Mouse (Mus musculus) myocyte (in vitro differentiated cells): ENCODE results near the gene Med13. TPM values are rescaled to one million over a fixed set of nuclear protein-coding genes. Genes with fewer than 3 reads are reported as not detected.

Experiments used
- H3K27me3 ChIP-seq: one replicate; pipeline ENCODE4 v1.6.1; 2011; ENCODE audit not compliant: control insufficient read depth, insufficient read depth, insufficient read length
- H3K36me3 ChIP-seq: one replicate; pipeline ENCODE4 v1.6.1; 2011; ENCODE audit not compliant: control insufficient read depth, insufficient read depth
- H3K4me2 ChIP-seq: one replicate; pipeline ENCODE4 v1.6.1; 2011; ENCODE audit warnings: low read depth, control low read depth
- H3K4me3 ChIP-seq: one replicate; pipeline ENCODE4 v1.5.1; 2011; ENCODE audit warnings: mild to moderate bottlenecking, control low read depth, moderate library complexity
- H3K79me2 ChIP-seq: one replicate; pipeline ENCODE4 v1.6.1; 2011; ENCODE audit not compliant: control insufficient read depth, insufficient read depth
- H3ac ChIP-seq: one replicate; pipeline ENCODE4 v1.6.1; 2011; ENCODE audit not compliant: control insufficient read depth, insufficient read length
- CEBPB ChIP-seq: IDR thresholded peaks from 2 replicates; pipeline ENCODE4 v1.6.1; 2011; ENCODE audit warnings: mild to moderate bottlenecking, moderate library complexity; ENCODE audit not compliant: poor library complexity, insufficient read depth, severe bottlenecking
- E2F4 ChIP-seq: IDR thresholded peaks from one replicate; pipeline ENCODE4 v1.6.1; 2011; ENCODE audit warnings: mild to moderate bottlenecking, control low read depth, moderate library complexity; ENCODE audit not compliant: insufficient read depth
- MAX ChIP-seq: IDR thresholded peaks from one replicate; pipeline ENCODE4 v1.6.1; 2011; ENCODE audit warnings: low read depth, mild to moderate bottlenecking, control low read depth
- MYOD1 ChIP-seq, 3 experiments: IDR thresholded peaks; one replicate each; pipeline ENCODE4 v1.6.1; 2011; ENCODE audit warnings: control low read depth in 2 of 3, low read depth in 2 of 3, mild to moderate bottlenecking in 2 of 3, moderate library complexity in 1 of 3; ENCODE audit not compliant: insufficient read length in 2 of 3, control insufficient read depth in 1 of 3
- MYOG ChIP-seq, 3 experiments: IDR thresholded peaks; one replicate each; pipeline ENCODE4 v1.6.1; 2011; ENCODE audit warnings: control low read depth in 2 of 3, low read depth in 2 of 3, mild to moderate bottlenecking in 2 of 3; ENCODE audit not compliant: insufficient read length in 2 of 3, control insufficient read depth in 1 of 3, insufficient read depth in 1 of 3
- POLR2A ChIP-seq: IDR thresholded peaks from one replicate; pipeline ENCODE4 v1.6.1; 2011; ENCODE audit warnings: low read depth, mild to moderate bottlenecking, control low read depth, moderate library complexity; ENCODE audit not compliant: insufficient read length
- POLR2AphosphoS2 ChIP-seq: IDR thresholded peaks from one replicate; pipeline ENCODE4 v1.6.1; 2011; ENCODE audit warnings: low read depth, control low read depth; ENCODE audit not compliant: insufficient read length
- REST ChIP-seq: IDR thresholded peaks from one replicate; pipeline ENCODE4 v1.6.1; 2011; ENCODE audit warnings: mild to moderate bottlenecking, control low read depth, moderate library complexity; ENCODE audit not compliant: insufficient read depth, insufficient read length
- SRF ChIP-seq: IDR thresholded peaks from one replicate; pipeline ENCODE4 v1.6.1; 2011; ENCODE audit warnings: low read depth; ENCODE audit not compliant: control insufficient read depth, insufficient read length
- TCF12 ChIP-seq: IDR thresholded peaks from one replicate; pipeline ENCODE4 v1.6.1; 2011; ENCODE audit warnings: mild to moderate bottlenecking, control low read depth; ENCODE audit not compliant: poor library complexity, insufficient read depth, severe bottlenecking
- TCF3 ChIP-seq: IDR thresholded peaks from one replicate; pipeline ENCODE4 v1.6.1; 2011; ENCODE audit warnings: low read depth, control low read depth; ENCODE audit not compliant: insufficient read length
- USF1 ChIP-seq: IDR thresholded peaks from one replicate; pipeline ENCODE4 v1.6.1; 2011; ENCODE audit warnings: low read depth, mild to moderate bottlenecking, control low read depth, moderate library complexity
- polyA plus RNA-seq: library from polyadenylated mRNA; unstranded; fragments of >200 nt; fragmentation: generic; extraction: Trizol; gene quantifications from one replicate; pipeline ENCODE4 v1.2.1, GENCODE M21; 2012; ENCODE audit warnings: missing spikeins

The Med13 gene
- polyA plus RNA-seq, 1 experiment, result 6.2 TPM

DNA sequence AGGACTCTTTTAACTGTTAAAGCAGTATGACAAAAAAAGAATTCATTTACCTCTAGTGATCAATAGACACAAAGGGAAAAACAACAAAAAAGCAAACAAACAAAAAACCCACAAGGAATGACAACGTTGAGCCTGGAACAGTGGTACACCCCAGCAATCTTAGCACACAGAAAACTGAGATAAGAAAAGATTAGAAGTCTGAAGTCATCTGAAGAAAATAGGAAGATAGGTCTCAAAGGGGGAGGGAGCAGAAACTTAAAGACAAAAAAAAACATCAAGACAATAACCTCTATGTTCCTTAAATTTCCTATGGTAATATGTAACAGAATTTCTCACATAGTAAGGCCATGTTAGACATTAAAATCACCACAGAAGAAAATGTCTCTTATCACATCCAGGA is 104.1 kb downstream of the Med13 start:
- Histone ChIP-seq H3K4me2 (no peak overlapping the region), H3K27me3 (no peaks in the 10 kb centered on the region), H3K36me3 (peaks cover 20% of the 10 kb centered on the region), H3K4me3 (no peak overlapping the region), H3K79me2 (peaks cover 9% of the 10 kb centered on the region), H3ac (no peak overlapping the region)
- no peak for TF ChIP-seq MYOG (IDR thresholded peaks at IDR 0.05; ENCODE audit: control insufficient read depth in 1 of 3, insufficient read depth in 1 of 3, insufficient read length in 2 of 3, low read depth in 2 of 3)
- TF ChIP-seq TCF3, result no peak
- no peak for TF ChIP-seq MAX
- no peak for TF ChIP-seq MYOD1 (IDR thresholded peaks at IDR 0.05; ENCODE audit: control insufficient read depth in 1 of 3, insufficient read length in 2 of 3, low read depth in 2 of 3)
- no peak for TF ChIP-seq POLR2A
- no peak for TF ChIP-seq USF1
- TF ChIP-seq TCF12, result no peak
- no peak for TF ChIP-seq CEBPB
- TF ChIP-seq E2F4, result no peak
- TF ChIP-seq SRF, result no peak
- TF ChIP-seq REST, result no peak
- TF ChIP-seq POLR2AphosphoS2, result no peak

- peaks cover 51% of the 10 kb centered on the region for H3K36me3 ChIP-seq
- H3K79me2 ChIP-seq, result no peaks in the 10 kb centered on the region
- no peak overlapping the region for H3ac ChIP-seq
- TF ChIP-seq MYOD1 (IDR thresholded peaks at IDR 0.05; ENCODE audit: control insufficient read depth in 1 of 3, insufficient read length in 2 of 3, low read depth in 2 of 3), result no peak
- TF ChIP-seq MYOG (IDR thresholded peaks at IDR 0.05; ENCODE audit: control insufficient read depth in 1 of 3, insufficient read depth in 1 of 3, insufficient read length in 2 of 3, low read depth in 2 of 3), result no peak
- TF ChIP-seq CEBPB, result no peak
- no peak for TF ChIP-seq POLR2A
- H3K4me2 ChIP-seq, result no peak overlapping the region
- no peak overlapping the region for H3K4me3 ChIP-seq
- H3K27me3 ChIP-seq, result no peaks in the 10 kb centered on the region
These were observed 125.0 kb downstream of the Med13 start for GRCm38 (mm10) chr11:86232446-86232845.

DNA sequence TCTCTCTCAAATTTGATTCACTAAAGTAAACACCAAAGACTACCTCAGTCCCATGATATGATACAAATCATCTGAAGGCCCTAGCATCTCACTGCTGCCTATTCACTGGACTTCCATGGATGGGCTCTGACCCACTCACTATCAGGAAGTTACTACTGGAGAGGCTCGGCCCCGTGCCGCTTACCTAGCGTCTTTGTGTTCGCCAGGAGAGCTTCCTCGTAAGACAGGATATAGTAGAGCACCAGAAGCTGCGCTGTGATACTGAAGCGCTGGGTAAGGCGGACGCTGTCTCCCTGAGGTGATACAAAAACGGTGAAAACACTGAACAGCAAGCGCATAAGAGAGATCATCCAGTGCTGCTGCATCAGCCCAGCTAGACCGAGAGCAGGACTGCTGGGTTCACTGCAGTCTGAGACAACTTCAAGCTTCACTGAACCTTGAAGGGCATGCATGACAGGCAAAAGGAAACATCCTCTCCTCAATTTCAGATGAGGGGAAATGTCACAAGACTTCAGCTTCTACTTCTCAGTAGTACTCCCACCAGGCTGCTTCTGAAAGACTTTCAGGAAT is 125.5 kb downstream of the Med13 start:
- H3K79me2 ChIP-seq, result no peaks in the 10 kb centered on the region
- H3K4me3 ChIP-seq, result no peak overlapping the region
- no peak overlapping the region for H3K4me2 ChIP-seq
- no peak for TF ChIP-seq POLR2A
- TF ChIP-seq MYOG (IDR thresholded peaks at IDR 0.05; ENCODE audit: control insufficient read depth in 1 of 3, insufficient read depth in 1 of 3, insufficient read length in 2 of 3, low read depth in 2 of 3), result no peak
- TF ChIP-seq SRF, result no peak
- no peak for TF ChIP-seq USF1
- TF ChIP-seq POLR2AphosphoS2, result no peak
- no peak for TF ChIP-seq E2F4
- TF ChIP-seq REST, result no peak
- no peak for TF ChIP-seq MYOD1 (IDR thresholded peaks at IDR 0.05; ENCODE audit: control insufficient read depth in 1 of 3, insufficient read length in 2 of 3, low read depth in 2 of 3)
- no peak for TF ChIP-seq MAX
- no peak for TF ChIP-seq CEBPB
- TF ChIP-seq TCF3, result no peak
- no peak for TF ChIP-seq TCF12
- peaks cover 51% of the 10 kb centered on the region for H3K36me3 ChIP-seq
- no peaks in the 10 kb centered on the region for H3K27me3 ChIP-seq
- H3ac ChIP-seq, result no peak overlapping the region

DNA sequence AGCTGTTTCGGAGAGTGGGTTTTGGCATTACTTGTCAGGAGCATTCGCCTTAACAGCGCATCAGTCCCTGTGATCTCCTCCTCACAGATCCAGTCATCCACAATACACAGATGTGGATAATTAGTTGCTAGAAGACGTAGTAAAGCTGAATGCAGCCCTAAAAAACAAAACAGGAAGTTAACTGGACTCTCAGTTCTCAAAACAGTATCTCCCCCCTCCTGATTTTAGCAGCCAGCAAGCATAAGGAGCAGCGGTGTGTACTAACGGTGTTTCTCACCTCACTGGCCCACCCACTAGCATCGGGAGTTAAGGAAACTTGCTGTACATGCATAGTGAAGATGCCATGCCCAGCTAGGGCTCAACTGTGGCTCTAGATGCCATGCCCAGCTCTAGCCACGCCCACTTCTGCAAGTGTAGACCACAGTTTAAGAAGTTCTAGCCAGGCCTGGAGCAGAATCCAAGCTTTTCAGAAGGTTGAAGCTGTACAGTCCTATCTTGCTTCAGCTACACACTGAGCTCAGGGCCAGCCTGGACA is 130.7 kb downstream of the Med13 start:
- H3K4me2 ChIP-seq, result no peak overlapping the region
- H3ac ChIP-seq, result no peak overlapping the region
- no peak for TF ChIP-seq MYOG (IDR thresholded peaks at IDR 0.05; ENCODE audit: control insufficient read depth in 1 of 3, insufficient read depth in 1 of 3, insufficient read length in 2 of 3, low read depth in 2 of 3)
- no peak for TF ChIP-seq POLR2AphosphoS2
- no peak for TF ChIP-seq CEBPB
- no peak for TF ChIP-seq E2F4
- no peak for TF ChIP-seq REST
- TF ChIP-seq MYOD1 (IDR thresholded peaks at IDR 0.05; ENCODE audit: control insufficient read depth in 1 of 3, insufficient read length in 2 of 3, low read depth in 2 of 3), result no peak
- no peak for TF ChIP-seq TCF3
- no peak for TF ChIP-seq TCF12
- TF ChIP-seq USF1, result no peak
- no peaks in the 10 kb centered on the region for H3K27me3 ChIP-seq
- H3K36me3 ChIP-seq, result peaks cover 44% of the 10 kb centered on the region
- no peak overlapping the region for H3K4me3 ChIP-seq
- H3K79me2 ChIP-seq, result no peaks in the 10 kb centered on the region

- Histone ChIP-seq H3ac (no peak overlapping the region), H3K4me2 (no peak overlapping the region), H3K79me2 (no peaks in the 10 kb centered on the region), H3K4me3 (no peak overlapping the region), H3K36me3 (peaks cover 47% of the 10 kb centered on the region), H3K27me3 (no peaks in the 10 kb centered on the region)
- TF ChIP-seq MAX (no peak), MYOD1 (IDR thresholded peaks at IDR 0.05; ENCODE audit: control insufficient read depth in 1 of 3, insufficient read length in 2 of 3, low read depth in 2 of 3) (no peak), POLR2A (no peak), REST (no peak), TCF12 (no peak), USF1 (no peak), CEBPB (no peak), MYOG (IDR thresholded peaks at IDR 0.05; ENCODE audit: control insufficient read depth in 1 of 3, insufficient read depth in 1 of 3, insufficient read length in 2 of 3, low read depth in 2 of 3) (no peak), POLR2AphosphoS2 (no peak), E2F4 (no peak)
These were observed 131.6 kb downstream of the Med13 start for GRCm38 (mm10) chr11:86225761-86226160.
